Mouse (Mus musculus): ENCODE data around the gene Alkbh1. TPM values are rescaled to one million over a fixed set of nuclear protein-coding genes. Genes with fewer than 3 reads are reported as not detected.

Gene Alkbh1
- polyA plus RNA-seq, 2 experiments from 2014 or later = 63.6 to 82.0 TPM

DNA sequence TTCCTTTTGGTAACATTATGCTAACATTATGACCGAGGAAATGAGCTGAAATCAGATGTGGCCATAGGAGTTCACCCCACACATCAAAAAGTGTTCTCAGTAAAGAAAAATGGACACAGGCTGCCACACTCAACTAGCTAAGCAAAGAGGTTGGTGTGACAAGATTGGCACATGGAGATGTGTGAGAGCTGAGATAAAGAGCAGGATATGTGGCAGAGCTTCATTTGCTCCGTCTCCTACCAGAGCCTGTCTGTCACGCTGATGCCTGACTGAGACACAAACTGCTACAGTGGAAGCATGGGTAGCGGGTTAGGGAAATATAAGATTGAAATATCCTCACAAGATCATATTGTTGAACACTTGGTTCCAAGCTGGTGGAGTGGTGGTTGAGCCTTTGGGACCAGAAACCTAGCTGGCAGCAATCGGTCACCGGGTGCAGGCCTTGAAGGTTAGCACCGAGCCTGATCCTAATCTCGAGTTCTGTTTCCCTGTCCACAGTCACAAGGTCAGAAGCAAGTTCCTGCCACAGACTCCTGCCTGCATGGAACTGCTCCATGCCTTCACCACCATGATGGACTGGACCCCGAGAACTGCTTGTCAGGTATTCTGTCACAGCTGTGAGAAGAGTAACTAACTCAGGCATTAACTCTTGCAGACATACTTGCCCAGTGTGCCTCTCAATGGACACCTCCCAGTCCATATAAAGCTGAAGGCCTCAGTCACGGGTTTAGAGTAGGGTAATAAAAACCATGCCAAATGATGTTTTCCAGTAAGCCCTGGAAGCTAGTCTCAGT, 63.0 kb downstream of the Alkbh1 start:
- ATAC-seq = no peak

GRCm38 (mm10) chr12:87379496-87379895, 64.3 kb downstream of the Alkbh1 start:
- ATAC-seq = no peak

Other genes starting within 250 kb of the Alkbh1 start
- 1 to 10 TPM in 1 of 2 experiments, not detected in 1; 5.3 TPM for gene Samd15, start 244.3 kb downstream of the Alkbh1 start, polyA plus RNA-seq (2017; shearing (Covaris generic))
- 1 to 10 TPM; 2.2 to 3.4 TPM for gene Tmed8, start 243.6 kb downstream of the Alkbh1 start, polyA plus RNA-seq (2017; shearing (Covaris generic))
- 1 to 10 TPM in 1 of 2 experiments, under 1 TPM in 1; 0.73 to 1.5 TPM for gene Noxred1, start 205.3 kb downstream of the Alkbh1 start, polyA plus RNA-seq (2017; shearing (Covaris generic))
- 10 to 100 TPM; 42.1 to 55.2 TPM for gene Vipas39, start 177.8 kb downstream of the Alkbh1 start, polyA plus RNA-seq (2017; shearing (Covaris generic))
- 100 to 1,000 TPM; 146 to 154 TPM for gene Ahsa1, start 177.5 kb downstream of the Alkbh1 start, polyA plus RNA-seq (2017; shearing (Covaris generic))
- not detected for gene Ism2, start 144.3 kb downstream of the Alkbh1 start, polyA plus RNA-seq (2017; shearing (Covaris generic))
- gene Sptlc2, start 55.7 kb downstream of the Alkbh1 start, polyA plus RNA-seq (2017; shearing (Covaris generic)) = 10 to 100 TPM; 56.8 to 71.9 TPM
- gene Slirp, start 121 bp downstream of the Alkbh1 start, polyA plus RNA-seq (2017; shearing (Covaris generic)) = 100 to 1,000 TPM in 1 of 2 experiments, 10 to 100 TPM in 1; 63.8 to 113 TPM
- 100 to 1,000 TPM; 245 TPM for gene Snw1, start 28.3 kb upstream of the Alkbh1 start, polyA plus RNA-seq (2017; shearing (Covaris generic))
- gene Gm5788, start 50.7 kb upstream of the Alkbh1 start, polyA plus RNA-seq (2017; shearing (Covaris generic)) = not detected
- gene Gm8300, start 70.3 kb upstream of the Alkbh1 start, polyA plus RNA-seq (2017; shearing (Covaris generic)) = not detected
- gene Oog1, start 158.7 kb upstream of the Alkbh1 start, polyA plus RNA-seq (2017; shearing (Covaris generic)) = not detected
- gene Gm4027, start 174.9 kb upstream of the Alkbh1 start, polyA plus RNA-seq (2017; shearing (Covaris generic)) = not detected
- gene Gm16381, start 200.6 kb upstream of the Alkbh1 start, polyA plus RNA-seq (2017; shearing (Covaris generic)) = not detected